Mouse (Mus musculus) megakaryocyte, embryonic 14.5 days (primary cell): ENCODE results near the gene Sft2d1.

ENCODE experiments used
- FLI1 ChIP-seq: IDR thresholded peaks from 2 replicates; pipeline ENCODE4 v1.6.1; 2012; ENCODE audit warnings: low read length, inconsistent platforms, mixed read lengths
- GATA1 ChIP-seq: IDR thresholded peaks from 3 replicates; pipeline ENCODE4 v1.6.1; 2012; ENCODE audit warnings: mixed read lengths, low read length, inconsistent platforms, borderline replicate concordance

DNA sequence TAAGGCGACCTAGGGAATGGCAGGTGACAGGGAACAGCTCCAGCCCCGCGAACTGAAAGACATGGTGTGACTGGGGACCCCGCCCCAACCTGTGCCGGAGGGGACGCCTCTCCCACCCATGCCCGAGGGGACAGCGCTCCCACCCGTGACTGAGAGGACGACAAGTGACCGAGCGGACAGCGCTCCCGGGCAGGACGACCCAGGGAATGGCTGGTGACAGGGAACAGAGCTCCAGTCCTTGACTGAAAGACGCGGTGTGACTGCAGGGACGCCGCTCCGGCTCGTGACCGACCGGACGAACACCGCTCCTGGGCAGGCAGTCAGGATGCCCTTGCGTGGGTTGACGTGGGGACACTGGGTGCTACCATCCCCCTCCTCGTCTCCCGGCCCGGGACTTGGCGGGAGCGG, 26.6 kb upstream of the Sft2d1 start:
- TF ChIP-seq GATA1: no peak
- TF ChIP-seq FLI1: no peak
